Mouse (Mus musculus) urinary bladder, postnatal 25 days (tissue): ENCODE measurements at regions not wholly inside any gene's neighbourhood (a gene's known extent, or its start where the extent isn't known, plus 50 kb on each side); places are given as distances from the start of the nearest gene placed in this dataset.

ENCODE experiments used
- DNase-seq: peaks from one replicate; pipeline ENCODE4 v3.0.0; 2022; ENCODE audit warnings: low spot score

DNA sequence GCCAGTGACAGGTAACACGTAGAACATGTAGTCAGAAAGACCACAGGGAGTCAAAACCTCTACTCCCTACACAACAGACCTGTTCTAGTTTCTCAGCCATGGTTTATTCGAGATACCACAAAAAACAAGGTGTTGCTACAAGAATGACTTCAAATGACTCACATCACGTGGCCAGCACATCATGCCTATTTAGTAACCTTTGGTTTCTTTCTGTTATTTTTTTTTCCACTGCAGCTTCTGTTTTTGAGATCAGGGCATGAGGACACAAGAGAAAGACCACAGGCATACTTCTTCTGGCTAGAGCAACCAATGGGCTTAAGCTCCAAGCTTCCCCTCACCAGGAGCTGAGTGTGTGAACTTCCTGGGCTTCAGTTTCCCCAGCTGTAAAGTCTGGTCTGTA, 630.7 kb downstream of the Rnf144a start:
- no peak for DNase-seq

GRCm38 (mm10) chr12:25782972-25783717, 631.9 kb downstream of the Rnf144a start:
- no peak for DNase-seq

DNA sequence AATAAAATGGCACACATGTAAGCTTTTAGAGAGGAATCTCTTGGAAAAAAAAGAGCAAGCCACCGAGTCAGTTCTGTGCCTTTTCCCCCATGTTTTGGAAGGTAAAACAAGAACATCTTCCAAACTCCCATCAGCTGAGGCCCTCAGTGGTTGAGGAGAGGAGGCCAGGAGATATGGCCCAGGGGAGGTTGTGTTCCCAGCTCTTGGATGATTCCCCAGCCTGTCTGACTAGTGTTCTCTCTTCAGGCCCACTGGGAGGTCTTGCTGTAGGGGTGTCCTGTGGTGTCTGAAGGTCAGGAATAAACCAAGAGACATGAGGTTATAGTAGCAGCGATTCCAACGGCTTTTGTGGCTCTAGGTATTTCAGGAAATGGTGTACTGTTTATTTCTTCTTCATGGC, 643.2 kb downstream of the Rnf144a start:
- no peak for DNase-seq

DNA sequence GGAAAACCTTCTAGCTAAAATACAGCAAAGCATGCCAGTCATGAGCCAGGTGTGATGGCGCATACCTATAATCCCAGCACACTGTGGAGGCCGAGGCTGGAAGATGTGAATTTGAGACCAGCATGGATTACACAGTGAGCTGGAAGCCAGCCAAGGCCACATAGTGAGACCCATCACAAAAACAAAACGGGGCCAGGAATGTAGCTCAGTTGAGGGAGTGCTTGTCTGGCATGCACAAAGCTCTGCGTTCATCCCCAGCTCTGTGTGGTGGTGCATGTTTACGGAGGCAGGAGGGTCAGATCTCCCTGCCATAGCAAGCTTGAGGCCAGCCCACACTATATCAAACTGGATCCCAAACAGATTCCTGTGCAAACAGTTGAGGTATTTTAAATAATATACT, 646.4 kb downstream of the Rnf144a start:
- no peak for DNase-seq

- no peak for DNase-seq
These were observed 652.0 kb downstream of the Rnf144a start for GRCm38 (mm10) chr12:25763061-25763460.

DNA sequence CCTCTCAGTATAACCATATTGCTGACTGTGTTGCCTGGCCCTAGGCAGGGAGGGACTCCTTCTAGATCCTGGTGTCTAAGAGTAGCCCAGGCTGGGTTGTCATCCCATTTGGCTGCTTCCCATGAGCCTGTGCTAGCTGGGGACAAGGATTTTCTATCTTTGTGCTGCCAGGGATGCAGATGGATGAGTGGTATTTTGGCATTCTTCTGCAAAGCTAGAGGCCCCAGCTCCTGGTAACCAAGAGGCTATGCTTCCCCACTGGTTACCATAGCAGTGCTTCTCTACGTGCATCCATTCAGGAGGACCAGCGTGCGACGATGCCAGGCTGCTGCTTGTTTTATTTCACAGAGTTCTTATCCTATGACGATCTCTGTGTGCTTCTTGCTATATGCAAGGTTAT, 658.0 kb downstream of the Rnf144a start:
- no peak for DNase-seq

GRCm38 (mm10) chr12:25733801-25734200, 636.9 kb upstream of the Id2 start:
- no peak for DNase-seq

DNA sequence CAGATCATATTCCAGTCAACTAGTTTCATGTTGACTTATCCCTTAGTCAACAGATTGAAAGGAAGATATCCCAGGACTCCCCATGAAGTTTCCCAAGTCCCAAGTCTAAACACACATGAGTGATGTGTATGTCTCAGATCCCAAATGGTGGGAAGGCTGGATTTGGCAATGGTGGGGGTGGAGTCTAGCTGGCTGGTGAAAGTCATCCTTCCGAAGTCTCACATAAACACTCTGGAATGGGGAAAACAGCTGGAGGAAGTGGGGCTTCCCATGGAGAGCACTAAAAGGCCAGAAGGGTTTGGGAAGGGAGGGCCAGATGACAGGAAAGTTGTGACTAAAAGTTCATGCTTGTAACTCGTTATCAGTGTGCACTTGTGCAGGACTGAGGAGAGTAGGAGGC, 628.8 kb upstream of the Id2 start:
- DNase-seq: no peak

DNA sequence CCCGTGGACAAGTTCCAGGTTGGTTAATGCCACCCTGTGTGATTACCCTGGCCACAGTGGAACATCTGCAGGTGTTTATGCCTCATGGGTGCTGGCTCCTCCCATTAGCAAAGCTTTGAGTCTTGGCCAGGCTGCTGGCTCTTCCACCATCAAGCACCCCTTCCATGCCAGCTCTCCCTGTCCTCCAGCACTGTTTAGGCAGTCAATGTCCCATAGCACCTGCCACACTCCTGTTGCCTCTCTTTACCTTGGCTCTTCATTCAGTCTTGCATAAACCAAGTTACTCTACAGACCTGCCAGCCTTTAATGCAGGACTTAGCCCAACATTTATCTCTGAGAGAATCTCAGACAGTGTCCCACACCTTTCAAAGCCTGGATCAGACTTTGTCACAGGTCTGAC, 614.2 kb upstream of the Id2 start:
- no peak for DNase-seq

- DNase-seq: no peak
These were observed 606.1 kb upstream of the Id2 start for GRCm38 (mm10) chr12:25703023-25703400.

DNA sequence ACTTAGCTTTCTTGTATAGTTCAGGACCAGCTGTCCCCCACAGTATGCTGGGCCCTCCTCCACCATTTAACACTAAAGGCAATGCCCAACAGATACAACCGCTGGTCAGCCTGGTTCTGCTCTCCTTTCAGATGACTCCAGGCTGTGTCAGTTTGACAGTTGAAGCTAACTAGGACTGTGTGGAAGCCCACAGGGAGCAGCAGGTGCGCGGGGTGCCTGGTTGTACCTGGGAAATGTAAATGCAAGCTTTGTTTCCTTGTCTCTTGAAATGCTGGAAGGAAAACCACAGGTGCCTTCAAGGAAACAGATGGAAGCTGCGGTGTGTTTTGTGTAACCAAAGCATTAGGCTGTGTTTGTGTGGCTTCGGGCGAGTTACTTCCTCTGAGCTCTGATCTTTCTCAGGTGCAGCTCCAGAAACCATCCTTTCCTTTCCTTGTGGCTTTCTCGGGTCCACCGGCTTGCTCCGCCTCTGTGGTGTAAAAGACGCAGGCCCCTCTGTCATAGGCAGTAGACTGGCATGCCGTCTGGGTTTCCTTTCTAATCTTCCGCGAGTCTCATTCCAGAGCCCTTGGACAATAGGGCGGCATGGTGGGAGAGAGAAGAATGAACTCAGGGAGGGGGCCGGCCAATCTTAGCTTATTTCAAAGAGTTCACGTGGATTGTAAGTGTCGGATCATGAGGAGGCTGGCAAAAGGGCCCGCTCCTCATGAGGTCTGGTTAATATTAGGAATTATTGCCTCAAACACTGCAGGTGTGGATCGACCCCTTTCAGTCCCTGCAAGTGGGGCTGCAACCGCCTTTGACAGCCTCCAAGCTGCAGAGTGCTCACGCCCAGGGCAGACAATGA, 605.5 kb upstream of the Id2 start:
- no peak for DNase-seq

GRCm38 (mm10) chr12:25687063-25687462, 590.1 kb upstream of the Id2 start:
- no peak for DNase-seq

DNA sequence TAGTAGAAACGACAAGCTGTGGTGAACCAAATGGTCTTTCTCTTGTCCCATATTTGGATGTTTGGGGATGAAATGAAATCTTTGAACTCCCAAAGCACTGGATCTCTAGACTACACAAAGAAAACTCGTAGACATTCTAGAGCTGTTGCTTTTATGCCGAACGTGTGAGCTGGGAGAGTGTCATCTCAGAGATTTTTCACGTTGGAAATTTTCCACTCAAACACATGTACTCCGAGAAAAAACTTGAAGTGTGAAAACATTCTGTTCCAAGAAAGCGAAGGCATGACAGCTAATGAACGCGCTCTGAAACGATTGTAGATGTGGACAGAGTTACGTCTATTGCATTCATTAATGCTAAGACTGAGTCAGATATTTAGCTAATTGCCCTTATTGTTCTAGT, 579.7 kb upstream of the Id2 start:
- DNase-seq: no peak

DNA sequence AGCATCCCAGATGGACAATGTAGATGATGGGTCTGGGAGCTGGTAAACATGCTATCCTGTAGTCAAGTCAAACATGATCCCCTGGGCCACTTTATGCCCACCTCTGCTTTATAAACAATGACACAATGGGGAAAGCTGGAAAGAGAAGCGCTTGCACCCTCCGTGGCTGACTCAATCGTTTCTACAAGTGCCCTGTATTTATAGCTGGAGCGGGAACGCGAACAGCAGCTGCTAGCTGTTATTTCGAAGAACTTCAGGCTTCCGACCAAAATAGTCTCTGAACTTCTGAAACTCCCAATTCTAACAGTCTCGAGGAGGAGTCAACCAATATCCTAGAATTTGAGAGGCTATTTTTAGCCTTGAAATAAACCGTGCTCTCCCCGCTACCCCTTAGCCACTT, 571.4 kb upstream of the Id2 start:
- DNase-seq: no peak

GRCm38 (mm10) chr12:25654456-25654855, 557.5 kb upstream of the Id2 start:
- DNase-seq: no peak

DNA sequence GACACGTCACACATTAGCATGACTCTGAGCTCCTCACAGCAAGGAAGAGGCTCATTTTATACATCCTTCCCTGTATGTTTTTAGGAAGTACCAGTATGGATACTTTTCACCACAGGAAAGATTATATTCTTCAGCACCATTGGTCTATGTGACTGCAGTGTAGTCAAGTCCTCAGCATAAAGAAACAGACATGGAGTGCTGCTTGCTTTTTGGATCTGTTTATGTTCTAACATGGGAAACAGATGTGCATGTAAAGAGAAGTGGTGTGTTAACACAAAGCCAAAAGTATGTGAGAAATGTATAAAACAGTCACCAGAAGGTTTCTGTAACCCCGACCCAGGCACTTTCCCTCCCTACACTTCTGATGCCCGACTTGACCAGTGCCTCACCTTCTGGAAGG, 553.3 kb upstream of the Id2 start:
- DNase-seq: no peak

DNA sequence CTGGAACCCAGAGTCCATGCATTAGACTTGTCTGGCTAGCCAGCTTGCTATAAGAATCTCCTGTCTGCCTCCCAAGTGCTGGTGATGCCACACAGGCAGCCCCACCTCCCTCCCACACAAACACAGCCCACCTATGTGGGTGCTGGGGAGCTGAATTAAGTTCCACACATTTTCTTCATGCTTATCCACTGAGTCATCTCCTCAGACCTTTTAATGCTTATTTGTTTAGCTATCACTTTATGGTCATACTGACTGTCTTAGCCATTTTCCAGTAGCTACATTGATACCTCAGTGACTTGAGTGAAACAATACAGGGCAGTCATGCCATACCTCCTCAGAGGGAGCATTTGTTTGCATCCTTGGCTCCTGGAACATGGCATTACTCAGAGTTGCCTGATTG, 531.1 kb upstream of the Id2 start:
- DNase-seq: no peak

- no peak for DNase-seq
These were observed 528.9 kb upstream of the Id2 start for GRCm38 (mm10) chr12:25625858-25626257.

DNA sequence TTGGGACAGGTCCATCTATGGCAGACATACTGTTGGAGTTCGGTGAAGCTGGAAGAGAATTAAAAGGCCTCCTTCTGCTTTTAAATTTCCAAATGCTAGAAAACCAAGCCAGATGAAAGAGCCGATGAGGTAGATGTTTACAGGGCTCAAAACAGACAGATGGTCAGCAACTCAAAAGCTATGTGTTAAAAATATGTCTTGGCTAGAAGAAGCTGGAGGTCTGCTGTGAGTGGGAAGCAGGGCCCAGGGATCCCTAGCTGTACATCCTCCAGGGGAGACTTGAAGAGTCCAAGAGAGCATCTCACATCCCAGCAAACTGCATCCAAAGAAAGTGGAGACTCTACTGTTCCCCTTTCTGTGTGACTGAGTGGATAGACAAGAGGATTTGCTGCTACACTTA, 526.5 kb upstream of the Id2 start:
- DNase-seq: no peak

- no peak for DNase-seq
These were observed 524.2 kb upstream of the Id2 start for GRCm38 (mm10) chr12:25621142-25621541.

GRCm38 (mm10) chr12:25617521-25617920, 520.6 kb upstream of the Id2 start:
- DNase-seq: no peak

GRCm38 (mm10) chr12:25615377-25615776, 518.4 kb upstream of the Id2 start:
- DNase-seq: no peak

- no peak for DNase-seq
These were observed 516.5 kb upstream of the Id2 start for GRCm38 (mm10) chr12:25613473-25613872.

GRCm38 (mm10) chr12:25609045-25609444, 512.1 kb upstream of the Id2 start:
- peak; percentile 9 for DNase-seq
